Mouse (Mus musculus) gastrocnemius, postnatal 36 days (tissue): ENCODE results near the gene Cds1. TPM values are rescaled to one million over a fixed set of nuclear protein-coding genes. Genes with fewer than 3 reads are reported as not detected.
A peak's percentile ranks its signal among the peaks of the same experiment; 100 is the strongest.

Experiments
- DNase-seq, 2 experiments: peaks; one replicate each; pipeline ENCODE4 v3.0.0; 2022
- intact Hi-C: fragments of 180-260 bp; cut with DNase I; formaldehyde crosslinking; loops from one replicate; pipeline ENCODE4 v1.15.1; 2025
- long read RNA-seq, 2 experiments: library from polyadenylated mRNA; stranded (forward); transcript quantifications; one replicate each; pipeline ENCODE4 v2.0.0; 2021
- total RNA-seq, 2 experiments: library from RNA; stranded (reverse); gene quantifications; 2 replicates each; pipeline ENCODE4 v1.2.3; 2021

The Cds1 gene
- total RNA-seq, result 1 to 10 TPM; 1.9 to 3.3 TPM
- long read RNA-seq, experiment 1, partial matches to known transcripts, result 0 of 2 reads
- long read RNA-seq, experiment 1, other reads (novel, unspliced or antisense), result 2 of 2 reads
- long read RNA-seq, experiment 2, partial matches to known transcripts, result 0 of 2 reads
- long read RNA-seq, experiment 2, other reads (novel, unspliced or antisense), result 1 of 2 reads

DNA sequence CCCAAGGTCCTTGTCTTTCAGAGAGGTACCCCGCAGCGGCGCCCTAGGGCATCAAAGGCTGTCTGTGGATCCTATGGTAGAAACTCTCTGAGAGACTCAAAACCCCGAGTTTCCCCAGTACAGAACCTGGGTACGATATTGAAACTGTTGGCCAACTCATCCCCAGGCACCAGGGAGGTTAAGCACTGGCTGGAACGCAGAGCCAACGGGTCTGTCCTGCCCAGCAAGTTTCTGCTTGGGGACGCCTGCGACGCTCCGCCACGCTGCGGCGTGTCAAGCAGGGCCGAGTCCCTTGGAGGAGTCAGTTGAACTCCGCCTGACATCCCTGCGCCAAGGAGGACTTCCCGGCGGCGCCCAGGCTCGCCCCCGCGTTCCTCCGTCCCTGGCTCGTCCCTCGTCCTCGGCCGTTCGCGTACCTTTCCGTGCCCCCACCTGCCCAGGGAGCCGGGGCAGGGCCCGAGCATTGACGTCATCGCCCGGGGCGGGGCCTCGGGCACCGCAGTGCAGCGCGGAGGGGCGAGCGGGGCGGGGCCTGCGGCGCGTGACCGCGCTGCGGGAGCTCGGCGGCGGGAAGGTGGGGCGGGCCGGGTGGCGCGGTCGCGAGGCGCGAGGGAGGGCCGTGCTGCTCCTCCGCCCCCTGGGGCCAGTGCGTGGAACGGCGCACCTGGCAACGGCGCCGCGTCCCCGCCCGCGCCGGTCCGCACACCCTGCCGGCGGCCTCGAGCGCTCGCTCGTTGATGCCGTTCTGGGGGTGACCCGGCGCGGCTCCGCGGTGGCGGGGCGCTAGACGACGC lies at the start of gene Cds1:
Gene Cds1, plus strand, starts transcription at position 577 of the 794 bp plus-strand sequence.
- peak; percentile 42 to 55 for DNase-seq
- intact Hi-C loops, result no loop called here

DNA sequence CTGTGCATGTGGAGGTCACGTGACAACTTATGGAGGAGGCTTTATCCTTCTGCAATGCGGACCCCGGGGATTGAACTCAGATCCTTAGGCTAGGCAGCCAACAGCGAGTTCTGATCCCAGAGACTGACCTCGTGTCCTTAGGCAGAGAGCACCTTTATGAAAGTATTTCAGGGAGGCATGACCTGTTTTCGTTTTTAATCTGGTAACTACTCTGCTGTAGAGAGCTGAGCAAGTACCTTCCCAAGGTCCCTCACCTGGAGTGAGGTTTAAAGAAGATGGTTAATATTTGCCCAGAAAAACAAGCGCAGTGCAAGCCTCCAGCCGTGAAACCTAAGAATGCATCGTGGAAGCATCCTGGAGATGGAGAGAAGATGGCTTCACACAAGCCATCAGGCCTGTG lies 40.7 kb upstream of the Cds1 start:
- no peak for DNase-seq
- intact Hi-C loops, result no loop called here

DNA sequence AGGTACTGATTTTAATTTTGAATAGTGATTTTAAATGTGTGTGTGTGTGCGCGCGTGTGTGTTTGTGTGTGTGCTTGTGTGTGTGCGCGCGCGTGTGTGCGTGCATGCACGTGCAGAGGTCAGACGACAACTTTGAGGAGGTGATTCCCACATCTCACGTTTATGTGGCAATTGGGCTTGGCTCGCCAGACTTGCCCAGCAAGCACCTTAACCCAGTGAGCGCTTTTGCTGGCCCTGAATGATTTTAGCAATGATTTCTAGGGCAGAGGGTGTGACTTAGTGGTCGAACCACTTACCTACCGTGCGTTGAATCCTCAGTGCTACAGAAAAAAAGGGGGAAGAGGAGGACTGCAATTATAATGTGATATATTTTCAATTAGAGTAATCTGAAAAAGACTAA lies 40.2 kb upstream of the Cds1 start:
- intact Hi-C loops, result no loop called here
- DNase-seq, result no peak

DNA sequence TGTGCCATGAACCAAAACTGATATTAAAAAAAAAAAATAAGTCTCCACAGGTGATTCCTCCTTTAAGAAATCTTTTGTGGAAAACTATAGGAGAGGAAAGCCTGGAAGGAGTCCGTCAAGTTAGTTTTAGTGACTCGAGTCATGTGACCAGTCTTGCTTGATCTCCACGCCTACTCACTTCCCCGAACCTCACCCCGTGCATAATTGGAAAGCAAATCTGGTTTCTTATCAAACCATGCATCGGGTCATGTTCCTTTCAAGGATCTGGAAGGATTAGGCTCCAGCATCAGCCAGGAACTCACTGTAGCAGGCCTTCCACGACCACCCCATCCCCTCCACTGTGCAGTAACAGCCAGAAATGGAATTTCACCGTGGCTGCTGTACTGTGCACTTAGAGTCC lies 39.2 kb upstream of the Cds1 start:
- intact Hi-C loops, result no loop called here
- DNase-seq, result no peak

DNA sequence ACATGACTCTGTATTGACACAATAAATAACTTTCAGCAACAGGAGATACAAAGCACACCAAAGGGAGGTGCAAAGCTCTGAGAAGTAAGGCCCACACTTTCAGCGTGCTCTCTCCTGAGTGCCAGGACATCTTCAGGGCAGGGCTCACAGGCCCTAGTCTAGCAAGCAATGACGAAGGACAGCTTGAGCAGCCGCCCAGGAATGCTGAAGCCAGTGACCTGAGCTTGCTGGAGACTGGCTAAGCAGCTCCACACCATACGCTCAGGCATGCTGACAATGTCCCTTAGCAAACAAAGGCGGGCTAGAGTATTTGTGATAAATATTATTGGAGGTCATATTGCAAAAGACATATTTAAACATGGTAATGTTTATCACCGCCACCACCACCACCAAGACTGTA lies 38.6 kb upstream of the Cds1 start:
- intact Hi-C loops, result no loop called here
- no peak for DNase-seq

DNA sequence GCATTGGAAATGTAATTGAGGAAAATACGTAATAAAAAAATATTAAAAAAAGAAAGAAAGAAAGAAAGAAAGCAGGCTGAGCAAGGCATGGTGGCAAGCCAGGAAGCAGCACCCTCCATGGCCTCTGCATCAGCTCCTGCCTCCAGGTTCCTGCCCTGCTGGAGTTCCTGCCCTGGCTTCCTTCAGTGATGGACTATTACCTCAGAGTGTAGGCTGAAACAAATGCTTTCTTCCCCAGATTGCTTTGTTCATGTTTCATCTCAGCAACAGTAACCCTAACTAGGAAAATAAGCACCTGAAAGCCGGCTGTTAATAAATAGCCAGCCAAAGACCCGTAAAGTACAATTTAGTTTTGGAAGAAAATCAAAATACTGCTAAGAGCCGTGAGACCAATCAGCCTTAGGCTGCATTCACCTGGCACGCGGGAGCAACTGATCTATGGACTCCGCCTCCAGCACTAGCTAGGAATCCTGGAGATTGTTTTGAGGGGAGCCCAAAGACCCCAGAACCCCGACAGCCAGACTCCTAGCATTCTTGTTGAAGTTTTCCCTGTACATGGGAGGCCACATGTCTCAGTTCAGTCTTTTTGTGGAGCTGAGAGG lies 36.5 kb upstream of the Cds1 start:
- intact Hi-C loops, result no loop called here

DNA sequence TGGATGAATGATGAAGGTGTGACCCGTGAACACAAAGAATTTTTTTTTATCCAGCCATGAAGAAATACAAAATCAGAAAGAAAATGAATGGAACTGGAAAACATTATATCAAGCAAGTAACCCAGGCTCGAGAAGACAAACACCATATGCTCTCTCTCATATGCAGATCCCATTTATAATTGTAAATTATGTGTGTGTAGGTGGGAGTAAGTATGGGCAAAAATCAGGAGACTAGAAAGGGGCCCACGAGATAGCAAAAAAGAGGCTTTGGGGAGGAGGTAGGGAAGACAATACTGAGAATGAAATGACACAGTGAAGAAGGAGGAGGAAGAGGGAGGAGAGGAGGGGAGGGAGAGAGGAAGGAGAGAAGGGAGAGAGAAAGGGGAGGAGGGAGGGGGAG lies 27.6 kb upstream of the Cds1 start:
- no peak for DNase-seq
- intact Hi-C loops, result no loop called here

More for the DNA sequence above, 36.5 kb upstream of the Cds1 start:
- DNase-seq, result no peak

DNA sequence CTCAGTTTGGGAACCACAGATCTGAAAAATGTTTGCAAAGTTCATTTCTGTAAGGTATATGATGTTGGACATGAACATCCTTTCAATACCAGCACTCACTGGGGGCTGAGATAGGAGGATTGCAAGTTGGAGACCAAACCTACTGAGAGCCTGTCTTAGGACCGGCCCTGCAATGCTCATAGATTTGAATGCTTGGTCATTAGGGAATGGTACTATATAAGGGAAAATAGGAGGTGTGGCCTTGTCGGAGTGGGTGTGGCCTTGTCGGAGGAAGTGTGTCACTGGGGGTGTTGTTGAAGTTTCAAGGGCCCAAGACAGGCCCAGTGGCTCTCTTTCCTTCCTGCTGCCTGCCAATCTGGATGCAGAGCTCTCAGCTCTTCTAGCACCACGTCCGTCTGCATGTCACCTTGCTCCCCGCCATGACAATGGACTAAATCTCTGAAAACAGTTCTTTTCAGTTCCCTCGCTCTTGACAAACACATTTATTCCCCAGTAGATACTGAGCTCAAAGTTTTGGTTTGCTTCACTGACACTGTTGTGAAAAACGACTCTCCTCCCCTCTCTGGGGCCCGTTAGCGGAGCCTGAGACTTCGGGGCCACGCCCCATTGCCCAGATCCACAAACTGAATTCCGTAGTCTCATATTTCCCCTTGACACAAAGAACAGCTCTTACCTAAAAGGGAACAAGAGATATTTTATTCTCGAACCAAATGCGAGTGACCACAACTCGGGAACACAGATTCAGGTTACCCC lies 24.3 kb upstream of the Cds1 start:
- intact Hi-C loops, result no loop called here
- DNase-seq, result no peak

DNA sequence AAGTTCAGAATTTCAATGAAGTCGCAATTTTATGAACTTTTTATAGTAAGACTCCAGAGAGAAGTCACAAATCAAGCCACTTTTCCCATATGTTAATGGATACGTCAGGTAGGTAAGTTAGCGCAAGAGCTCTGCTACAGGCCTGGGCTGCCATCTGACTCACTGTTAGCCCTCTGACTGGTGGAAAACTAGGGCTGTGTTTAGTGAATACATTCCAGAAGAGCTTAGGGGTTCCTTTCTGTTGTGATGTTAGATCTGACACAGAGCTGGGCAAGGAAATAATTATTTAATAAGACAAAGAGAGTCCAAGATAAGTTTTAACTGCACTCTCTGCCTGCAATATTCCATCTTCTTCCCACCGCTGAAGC lies 23.7 kb upstream of the Cds1 start:
- intact Hi-C loops, result no loop called here
- DNase-seq, result no peak

DNA sequence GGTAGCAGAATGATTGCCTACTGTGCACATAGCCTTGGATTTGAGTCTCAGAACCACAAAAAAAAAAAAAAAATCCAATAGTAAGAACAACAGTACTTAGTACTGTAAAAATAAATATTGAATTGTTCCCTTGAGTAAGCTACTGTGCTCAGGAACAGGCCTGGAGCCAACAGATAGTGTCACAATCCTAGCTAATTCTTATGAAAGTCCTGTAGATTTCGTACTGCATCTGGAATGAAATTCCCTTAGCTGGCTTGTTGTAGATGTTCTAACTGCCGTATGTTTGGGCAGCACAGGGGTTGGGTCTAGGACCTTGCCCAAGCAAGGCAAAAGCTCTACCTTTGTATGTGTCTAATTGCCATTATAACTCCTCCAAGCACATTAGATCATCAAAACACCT lies 22.9 kb upstream of the Cds1 start:
- no peak for DNase-seq
- intact Hi-C loops, result no loop called here

DNA sequence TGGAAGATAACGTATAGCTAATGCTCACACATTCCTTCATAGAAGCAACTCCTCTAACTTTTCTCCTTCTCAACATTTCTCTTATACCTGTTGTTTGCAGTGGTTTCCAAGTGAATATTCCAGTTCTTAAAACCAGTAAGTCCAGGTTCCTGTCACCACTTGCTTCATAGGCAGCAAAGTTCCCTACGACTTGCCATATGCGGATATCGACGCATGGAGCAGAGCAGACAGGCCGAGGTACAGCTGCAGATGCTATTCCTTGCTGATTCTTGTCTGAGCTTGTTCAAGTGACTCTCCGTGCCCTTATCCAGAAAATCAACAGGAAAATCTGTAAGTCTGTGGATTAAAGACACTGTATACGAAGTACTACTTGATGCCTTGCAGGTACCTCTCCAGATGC lies 22.5 kb upstream of the Cds1 start:
- DNase-seq, result no peak
- intact Hi-C loops, result no loop called here

DNA sequence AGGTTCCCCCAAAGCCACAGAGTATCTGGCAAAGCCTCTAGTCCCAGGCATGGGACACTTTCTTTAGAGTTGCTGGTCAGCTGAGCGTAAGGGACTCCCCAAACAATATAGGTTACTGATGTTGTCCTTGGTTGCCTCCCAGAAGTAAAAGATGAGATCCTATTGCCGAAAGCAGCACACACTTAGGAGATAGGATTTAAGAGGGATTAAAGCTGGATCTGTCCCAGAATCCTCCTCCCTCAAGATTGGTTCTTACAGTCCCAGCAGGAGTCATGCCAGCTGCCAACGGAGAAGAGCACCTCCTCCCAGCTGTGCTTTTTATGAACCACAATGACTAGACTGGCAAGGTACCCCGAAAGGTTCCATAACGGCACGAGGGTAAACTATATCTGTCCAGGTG lies 20.0 kb upstream of the Cds1 start:
- intact Hi-C loops, result no loop called here
- no peak for DNase-seq

DNA sequence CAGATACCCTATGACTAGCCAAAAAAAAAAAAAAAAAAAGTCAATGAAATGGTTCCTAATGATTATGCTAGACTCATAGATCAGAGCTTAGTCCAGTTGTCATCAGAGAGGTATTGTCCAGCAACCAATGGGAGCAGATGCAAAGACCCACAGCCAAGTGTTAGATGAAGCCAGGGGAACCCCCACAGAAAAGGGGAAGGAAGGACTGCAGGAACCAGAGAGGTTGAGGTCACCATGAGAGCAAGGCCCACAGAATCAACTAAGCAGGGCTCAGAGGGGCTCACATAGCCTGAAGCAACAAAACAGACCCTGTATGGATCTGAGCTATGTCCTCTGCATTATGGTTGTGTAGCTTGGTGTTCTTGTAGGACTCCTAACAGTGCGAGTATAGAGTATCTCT lies 11.2 kb upstream of the Cds1 start:
- intact Hi-C loops, result no loop called here
- no peak for DNase-seq

DNA sequence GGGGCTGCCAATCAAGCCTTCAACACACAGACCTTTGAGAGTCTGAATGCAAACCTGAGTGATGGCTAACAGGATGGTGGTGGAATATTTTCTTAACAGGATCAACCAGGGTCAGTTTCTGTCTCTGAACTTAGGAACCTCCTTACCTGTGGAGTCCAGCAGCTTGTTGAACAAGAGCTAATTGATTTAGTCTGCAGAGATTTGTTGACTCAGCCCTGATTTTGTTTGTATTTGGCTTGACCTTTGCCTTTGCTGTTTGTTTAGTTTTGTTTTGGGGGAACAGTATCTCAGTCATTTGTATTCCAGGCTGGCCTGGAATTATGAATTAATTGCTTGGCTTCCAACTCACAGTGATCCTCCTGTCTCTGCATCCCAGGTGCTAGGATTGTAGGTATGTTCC lies 7.3 kb upstream of the Cds1 start:
- intact Hi-C loops, result no loop called here
- DNase-seq, result no peak

DNA sequence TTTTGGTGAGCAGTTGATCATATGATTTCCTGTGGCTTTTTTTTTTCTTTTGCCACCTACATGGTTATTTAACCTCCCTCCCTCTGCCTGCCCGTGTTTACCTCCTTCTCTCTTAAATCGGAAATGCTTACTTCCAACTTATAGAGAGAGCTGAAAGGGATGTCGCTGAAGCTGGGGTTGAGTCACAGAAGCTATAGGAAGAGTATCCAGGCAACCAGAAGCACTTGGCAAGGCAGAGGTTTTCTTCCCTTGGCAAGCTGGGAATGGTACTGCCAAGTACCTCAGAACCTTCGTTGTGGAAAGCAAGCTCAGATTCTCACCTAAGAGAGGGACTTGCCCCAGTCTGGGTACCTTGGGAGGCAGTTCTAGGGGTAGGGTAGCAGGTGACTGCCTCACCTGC lies 3.2 kb upstream of the Cds1 start:
- intact Hi-C loops, result no loop called here

DNA sequence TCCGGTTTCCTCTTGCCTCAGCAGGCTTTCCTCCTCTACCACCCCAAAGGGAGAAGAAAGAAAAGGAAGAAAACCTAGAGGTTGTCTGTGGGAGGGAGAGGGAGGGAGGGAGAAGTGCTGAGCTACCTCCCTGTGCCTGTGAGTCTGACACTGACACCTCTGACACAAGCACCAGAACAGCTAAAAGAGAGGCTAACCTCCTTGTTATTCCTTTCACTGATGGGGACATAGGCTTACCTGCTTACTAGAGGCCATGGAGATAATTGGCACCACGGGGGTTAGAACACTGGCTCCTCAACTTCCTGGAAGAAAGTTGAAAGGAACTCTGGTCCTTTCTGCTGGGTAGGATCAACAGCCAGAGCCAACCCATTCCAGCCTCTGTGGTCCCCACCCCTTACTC lies 1.4 kb upstream of the Cds1 start:
- intact Hi-C loops, result no loop called here
- DNase-seq, result no peak

More for the DNA sequence above, 3.2 kb upstream of the Cds1 start:
- DNase-seq, result no peak

DNA sequence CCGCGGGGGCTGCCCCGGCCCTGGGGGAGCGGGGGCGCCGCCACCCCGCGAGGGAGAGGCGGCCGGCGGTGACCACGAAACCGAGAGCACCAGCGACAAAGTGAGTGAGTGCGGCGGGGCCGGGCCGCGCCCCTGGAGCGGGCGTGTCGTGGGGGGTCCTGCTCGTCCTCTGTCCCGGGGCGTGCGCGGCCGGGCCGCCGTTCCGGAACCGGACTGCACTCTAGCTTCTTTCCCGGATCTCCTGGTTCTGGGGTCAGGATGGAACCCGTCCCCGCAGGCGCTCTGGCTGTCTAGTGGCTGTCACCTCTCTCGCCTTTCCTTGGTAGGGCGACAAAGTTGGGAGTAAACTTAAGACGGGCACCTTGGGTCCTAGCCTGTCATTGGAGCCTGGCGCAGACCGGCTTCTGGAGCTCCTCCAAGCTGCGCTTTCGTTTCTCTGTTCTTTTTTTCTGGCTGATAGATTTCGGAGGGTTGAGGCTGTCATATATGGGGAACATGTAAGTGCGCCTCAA lies 516 bp downstream of the Cds1 start:
- DNase-seq, result peak in 1 of 2 experiments; percentile 16
- intact Hi-C loops, result no loop called here

DNA sequence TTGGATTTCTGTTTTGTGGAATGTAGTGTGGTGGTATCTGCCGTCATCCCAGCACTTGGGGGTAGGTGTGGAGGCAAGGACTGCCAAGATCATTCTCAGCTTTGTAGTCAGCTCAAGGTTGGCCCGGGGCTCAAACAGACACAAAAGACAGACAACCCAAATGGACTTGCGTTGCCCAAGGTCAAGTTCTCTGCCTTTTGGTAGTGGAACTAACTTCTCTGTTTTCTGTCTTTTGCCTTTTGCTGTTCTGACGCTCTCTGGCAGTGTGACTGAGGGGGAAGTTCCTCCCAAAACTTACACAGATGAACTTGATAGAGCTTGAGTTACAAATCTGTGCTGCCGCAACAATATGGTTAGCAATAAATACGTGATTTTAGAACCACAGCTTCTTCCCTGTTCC lies 1.3 kb downstream of the Cds1 start:
- intact Hi-C loops, result no loop called here
- no peak for DNase-seq

DNA sequence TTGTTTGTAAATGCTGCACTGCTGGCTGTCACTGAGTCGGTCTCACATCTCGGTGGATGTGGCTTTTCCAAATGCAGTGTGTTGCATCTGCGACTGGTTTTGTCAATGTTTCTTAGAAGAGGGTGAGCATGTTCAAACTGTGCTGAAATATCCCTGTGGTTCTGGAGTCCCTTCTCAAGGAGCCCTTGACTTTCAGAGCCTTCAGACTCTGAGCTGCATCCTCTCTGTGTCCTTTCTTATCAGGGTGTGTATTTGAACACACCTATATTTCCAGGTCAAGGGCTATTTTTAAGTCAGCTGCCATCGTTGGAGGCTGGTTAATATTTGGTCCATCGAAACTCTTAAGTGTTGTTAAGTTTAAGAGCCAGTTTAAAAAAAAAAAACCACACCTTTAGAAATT lies 2.2 kb downstream of the Cds1 start:
- intact Hi-C loops, result no loop called here
- DNase-seq, result no peak

DNA sequence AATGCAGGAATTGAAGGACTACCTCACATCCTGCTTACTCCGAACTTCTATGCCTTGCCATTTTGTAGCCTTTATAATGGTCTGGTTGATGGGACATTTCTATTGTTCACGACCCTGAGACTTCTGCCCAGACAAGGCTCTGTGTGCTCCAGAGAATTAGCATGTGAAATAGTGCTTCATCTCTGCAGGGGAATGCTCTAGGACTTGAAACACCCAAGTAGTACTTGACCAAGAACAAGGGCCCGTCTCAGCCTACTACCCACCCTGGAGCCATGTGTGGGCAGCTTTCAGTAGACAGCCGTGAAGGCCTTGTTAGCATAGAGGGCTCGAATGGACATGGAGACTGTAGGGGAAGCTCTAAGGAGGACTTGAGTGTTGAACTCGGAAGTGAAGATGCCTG lies 2.6 kb downstream of the Cds1 start:
- intact Hi-C loops, result no loop called here

DNA sequence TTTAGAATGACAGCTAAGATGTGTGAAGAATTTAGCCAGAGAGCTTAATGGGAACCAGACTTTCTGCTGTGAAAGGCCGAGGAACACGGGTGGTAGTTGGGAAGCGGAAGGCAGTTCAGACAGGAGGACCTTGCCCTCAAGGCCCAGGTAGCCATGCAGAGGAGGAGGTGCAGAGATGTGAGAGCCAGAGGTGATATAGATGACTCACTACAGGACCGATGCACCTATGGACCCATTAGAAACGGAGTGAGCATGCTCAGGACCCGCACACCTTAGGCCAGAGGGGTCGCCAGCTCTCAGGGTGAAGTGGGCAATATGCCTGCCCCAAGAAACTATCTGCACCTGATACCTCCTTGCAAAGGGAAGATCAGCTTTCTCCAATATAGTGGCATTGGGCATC lies 3.6 kb downstream of the Cds1 start:
- DNase-seq, result no peak
- intact Hi-C loops, result no loop called here

More for the DNA sequence above, 2.6 kb downstream of the Cds1 start:
- no peak for DNase-seq
